Mouse (Mus musculus): ENCODE measurements at regions not wholly inside any gene's neighbourhood (a gene's known extent, or its start where the extent isn't known, plus 50 kb on each side); places are given as distances from the start of the nearest gene placed in this dataset.

DNA sequence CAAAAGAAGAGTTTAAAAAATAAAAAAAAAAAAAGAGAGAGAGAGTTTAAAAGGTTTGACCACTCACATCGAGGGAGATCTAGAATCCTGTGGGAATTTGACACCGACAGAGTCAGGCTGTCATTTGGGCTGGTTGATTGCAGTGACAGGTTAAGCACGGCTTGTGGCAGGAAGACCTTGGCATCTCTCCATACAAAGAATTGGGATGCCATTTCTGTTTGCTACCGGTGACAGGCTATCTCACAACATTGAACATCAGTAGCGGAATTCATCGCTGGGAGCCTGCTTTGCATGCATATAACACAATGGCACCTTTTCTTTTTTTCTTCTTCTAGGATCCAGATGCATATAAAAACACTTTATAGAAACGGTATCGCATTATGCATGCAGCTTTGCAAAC, 53.7 kb upstream of the Gm26657 start:
- Histone ChIP-seq H3K27me3 (ENCODE audit: insufficient read depth, low read length) (no peaks in the 10 kb centered on the region), H3K4me1 (ENCODE audit: insufficient read depth) (no peaks in the 10 kb centered on the region), H3K27ac (ENCODE audit: low read depth) (no peak overlapping the region), H3K9me3 (ENCODE audit: low read depth, low read length) (no peaks in the 10 kb centered on the region), H3K4me3 (ENCODE audit: low read depth, low read length) (no peak overlapping the region), H3K4me2 (no peak overlapping the region), H3K9ac (no peak overlapping the region), H3K36me3 (ENCODE audit: insufficient read depth) (no peaks in the 10 kb centered on the region)
- no peak for TF ChIP-seq CTCF (IDR thresholded peaks at IDR 0.05; ENCODE audit: low read depth)
- whole genome bisulfite sequencing, result 56% methylated on average over 8 of the region's 8 CpGs
- no peak for DNase-seq
- no peak for ATAC-seq (ENCODE audit: insufficient read depth)

- H3K36me3 ChIP-seq (ENCODE audit: insufficient read depth), result no peaks in the 10 kb centered on the region
- H3K4me1 ChIP-seq (ENCODE audit: insufficient read depth), result no peaks in the 10 kb centered on the region
- H3K9ac ChIP-seq, result no peak overlapping the region
- no peak overlapping the region for H3K27ac ChIP-seq (ENCODE audit: low read depth)
- 41% methylated on average over 8 of the region's 8 CpGs for WGBS
- H3K4me2 ChIP-seq, result peak overlapping the region; percentile 49
- ATAC-seq (ENCODE audit: insufficient read depth) (no peak), DNase-seq (no peak)
- H3K27me3 ChIP-seq (ENCODE audit: insufficient read depth, low read length), result no peaks in the 10 kb centered on the region
- no peaks in the 10 kb centered on the region for H3K9me3 ChIP-seq (ENCODE audit: low read depth, low read length)
- no peak overlapping the region for H3K4me3 ChIP-seq (ENCODE audit: low read depth, low read length)
- TF ChIP-seq CTCF (IDR thresholded peaks at IDR 0.05; ENCODE audit: low read depth), result no peak
Measured at GRCm38 (mm10) chr4:56685696-56686095, 54.2 kb upstream of the Gm26657 start.

DNA sequence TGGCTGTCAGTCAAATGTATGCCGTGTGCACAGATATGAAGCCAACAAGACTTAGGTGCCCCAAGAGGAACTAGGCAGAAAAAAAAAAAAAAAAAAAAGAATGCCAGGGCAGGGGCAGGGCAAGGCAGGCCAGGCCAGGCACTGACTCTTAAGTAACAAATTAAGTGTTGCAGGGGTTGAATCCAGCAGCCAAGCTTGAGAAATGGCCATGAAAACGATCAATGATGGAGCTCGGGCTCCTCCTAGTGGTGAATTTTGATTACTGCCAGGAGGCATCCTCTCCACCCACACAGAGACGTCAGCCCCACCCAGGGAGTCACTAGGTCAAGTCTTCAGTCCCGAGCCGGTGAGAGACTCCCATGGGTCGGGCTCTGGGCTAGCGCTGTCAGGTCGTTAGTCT, 54.7 kb upstream of the Gm26657 start:
- WGBS, result 3% methylated on average over 9 of the region's 9 CpGs

GRCm38 (mm10) chr4:56684031-56684430, 55.8 kb upstream of the Gm26657 start:
- no peaks in the 10 kb centered on the region for H3K27me3 ChIP-seq (ENCODE audit: insufficient read depth, low read length)
- peak; percentile 37 for DNase-seq
- no peak overlapping the region for H3K9ac ChIP-seq
- 62% methylated on average over 7 of the region's 7 CpGs for WGBS
- no peaks in the 10 kb centered on the region for H3K4me1 ChIP-seq (ENCODE audit: insufficient read depth)
- H3K27ac ChIP-seq (ENCODE audit: low read depth), result no peak overlapping the region
- TF ChIP-seq CTCF (IDR thresholded peaks at IDR 0.05; ENCODE audit: low read depth), result no peak
- no peaks in the 10 kb centered on the region for H3K36me3 ChIP-seq (ENCODE audit: insufficient read depth)
- H3K4me2 ChIP-seq, result no peak overlapping the region
- H3K4me3 ChIP-seq (ENCODE audit: low read depth, low read length), result no peak overlapping the region
- ATAC-seq (ENCODE audit: insufficient read depth), result no peak
- H3K9me3 ChIP-seq (ENCODE audit: low read depth, low read length), result no peaks in the 10 kb centered on the region

More for the DNA sequence above, 54.7 kb upstream of the Gm26657 start:
- no peaks in the 10 kb centered on the region for H3K4me1 ChIP-seq (ENCODE audit: insufficient read depth)
- H3K4me3 ChIP-seq (ENCODE audit: low read depth, low read length), result no peak overlapping the region
- no peak overlapping the region for H3K9ac ChIP-seq
- no peak overlapping the region for H3K27ac ChIP-seq (ENCODE audit: low read depth)
- H3K27me3 ChIP-seq (ENCODE audit: insufficient read depth, low read length), result no peaks in the 10 kb centered on the region
- ATAC-seq (ENCODE audit: insufficient read depth), result peak; percentile 82
- H3K4me2 ChIP-seq, result peak overlapping the region; percentile 49
- TF ChIP-seq CTCF (IDR thresholded peaks at IDR 0.05; ENCODE audit: low read depth), result peak; percentile 92
- no peaks in the 10 kb centered on the region for H3K9me3 ChIP-seq (ENCODE audit: low read depth, low read length)
- DNase-seq, result peak; percentile 95
- no peaks in the 10 kb centered on the region for H3K36me3 ChIP-seq (ENCODE audit: insufficient read depth)

DNA sequence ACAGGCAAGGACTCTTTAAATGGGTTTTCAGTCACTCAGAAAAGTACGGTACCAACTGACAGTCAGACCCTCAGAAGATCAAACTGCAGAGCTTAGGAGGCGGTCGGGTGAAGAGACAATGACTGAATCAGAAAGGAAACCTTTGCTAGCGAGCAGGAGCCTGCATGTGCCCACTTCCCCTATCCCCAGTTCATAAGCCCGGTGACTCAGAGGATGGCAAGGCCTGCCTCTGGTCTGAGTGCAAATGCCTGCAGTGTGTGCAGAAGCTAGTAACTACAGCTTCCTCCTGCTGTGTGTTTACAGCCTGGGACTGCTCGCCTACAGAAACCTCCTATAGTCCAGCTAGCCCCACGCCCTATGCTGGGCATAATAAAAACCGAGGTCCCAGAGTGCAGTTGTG, 58.7 kb upstream of the Gm26657 start:
- Histone ChIP-seq H3K9ac (no peak overlapping the region), H3K4me1 (ENCODE audit: insufficient read depth) (no peaks in the 10 kb centered on the region), H3K4me3 (ENCODE audit: low read depth, low read length) (no peak overlapping the region), H3K4me2 (no peak overlapping the region), H3K36me3 (ENCODE audit: insufficient read depth) (no peaks in the 10 kb centered on the region), H3K27ac (ENCODE audit: low read depth) (no peak overlapping the region), H3K9me3 (ENCODE audit: low read depth, low read length) (no peaks in the 10 kb centered on the region), H3K27me3 (ENCODE audit: insufficient read depth, low read length) (no peaks in the 10 kb centered on the region)
- ATAC-seq (ENCODE audit: insufficient read depth) (no peak), DNase-seq (no peak)
- WGBS, result 77% methylated on average over 8 of the region's 8 CpGs
- TF ChIP-seq CTCF (IDR thresholded peaks at IDR 0.05; ENCODE audit: low read depth), result no peak

DNA sequence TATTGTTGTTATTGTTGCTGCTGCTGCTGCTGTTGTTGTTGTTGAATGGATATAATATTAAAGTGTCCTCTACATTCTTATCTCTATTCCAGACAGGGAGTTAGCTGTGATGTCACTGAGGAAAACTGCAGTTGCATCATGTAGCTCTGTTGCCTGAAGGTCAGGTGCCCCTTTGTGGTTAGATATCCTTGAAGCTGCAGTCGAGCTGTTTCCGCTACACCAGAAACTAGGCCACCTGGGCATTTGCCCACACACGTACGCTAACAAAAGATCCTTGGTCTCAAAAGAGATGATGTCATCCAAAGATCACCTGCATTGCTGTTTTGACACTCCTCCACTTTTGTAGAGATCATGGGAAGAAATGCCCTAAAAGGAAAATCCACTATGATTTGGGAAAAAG, 66.0 kb upstream of the Gm26657 start:
- Histone ChIP-seq H3K27ac (ENCODE audit: low read depth) (no peak overlapping the region), H3K9ac (no peak overlapping the region), H3K36me3 (ENCODE audit: insufficient read depth) (no peaks in the 10 kb centered on the region), H3K9me3 (ENCODE audit: low read depth, low read length) (no peaks in the 10 kb centered on the region), H3K4me1 (ENCODE audit: insufficient read depth) (no peaks in the 10 kb centered on the region), H3K4me2 (no peak overlapping the region), H3K4me3 (ENCODE audit: low read depth, low read length) (no peak overlapping the region), H3K27me3 (ENCODE audit: insufficient read depth, low read length) (no peaks in the 10 kb centered on the region)
- ATAC-seq (ENCODE audit: insufficient read depth), result no peak
- no peak for TF ChIP-seq CTCF (IDR thresholded peaks at IDR 0.05; ENCODE audit: low read depth)
- WGBS, result 73% methylated on average over 4 of the region's 4 CpGs
- no peak for DNase-seq

GRCm38 (mm10) chr4:56664921-56665320, 74.9 kb upstream of the Gm26657 start:
- H3K27ac ChIP-seq (ENCODE audit: low read depth), result no peak overlapping the region
- WGBS, result 71% methylated on average over 2 of the region's 2 CpGs
- DNase-seq, result no peak
- H3K36me3 ChIP-seq (ENCODE audit: insufficient read depth), result no peaks in the 10 kb centered on the region
- TF ChIP-seq CTCF (IDR thresholded peaks at IDR 0.05; ENCODE audit: low read depth), result no peak
- no peak overlapping the region for H3K9ac ChIP-seq
- no peaks in the 10 kb centered on the region for H3K9me3 ChIP-seq (ENCODE audit: low read depth, low read length)
- H3K4me3 ChIP-seq (ENCODE audit: low read depth, low read length), result no peak overlapping the region
- ATAC-seq (ENCODE audit: insufficient read depth), result no peak
- no peak overlapping the region for H3K4me2 ChIP-seq
- H3K27me3 ChIP-seq (ENCODE audit: insufficient read depth, low read length), result no peaks in the 10 kb centered on the region
- no peaks in the 10 kb centered on the region for H3K4me1 ChIP-seq (ENCODE audit: insufficient read depth)

- no peak overlapping the region for H3K4me2 ChIP-seq
- no peak overlapping the region for H3K27ac ChIP-seq (ENCODE audit: low read depth)
- H3K4me1 ChIP-seq (ENCODE audit: insufficient read depth), result no peaks in the 10 kb centered on the region
- DNase-seq, result no peak
- no peaks in the 10 kb centered on the region for H3K27me3 ChIP-seq (ENCODE audit: insufficient read depth, low read length)
- no peak for ATAC-seq (ENCODE audit: insufficient read depth)
- no peak overlapping the region for H3K9ac ChIP-seq
- no peak overlapping the region for H3K4me3 ChIP-seq (ENCODE audit: low read depth, low read length)
- no peak for TF ChIP-seq CTCF (IDR thresholded peaks at IDR 0.05; ENCODE audit: low read depth)
- no peaks in the 10 kb centered on the region for H3K36me3 ChIP-seq (ENCODE audit: insufficient read depth)
- 63% methylated on average over 5 of the region's 5 CpGs for WGBS
- no peaks in the 10 kb centered on the region for H3K9me3 ChIP-seq (ENCODE audit: low read depth, low read length)
Measured at GRCm38 (mm10) chr4:56661816-56662215, 78.1 kb upstream of the Gm26657 start.

Measured in lung, embryonic 14.5 days (tissue).